Mouse (Mus musculus) heart, adult 8-10 months (tissue): Measurements from ENCODE around the gene Magi2. TPM values are rescaled to one million over a fixed set of nuclear protein-coding genes. Genes with fewer than 3 reads are reported as not detected.
"Not testable (repeated sequence)": the region's sequence is repeated elsewhere in the genome, so short reads cannot be mapped to it uniquely, and the experiment has no call there.

Experiments used
- DNase-seq: peaks from one replicate; pipeline ENCODE4 v3.0.0; 2022; ENCODE audit warnings: low spot score
- total RNA-seq, 4 experiments: library from RNA; stranded (reverse); gene quantifications; 2 replicates each; pipeline ENCODE4 v1.2.4; 2022

Magi2 gene
- 10 to 100 TPM in 1 of 4 experiments, 1 to 10 TPM in 3; 9.1 to 11.6 (median 9.6) TPM for total RNA-seq

DNA sequence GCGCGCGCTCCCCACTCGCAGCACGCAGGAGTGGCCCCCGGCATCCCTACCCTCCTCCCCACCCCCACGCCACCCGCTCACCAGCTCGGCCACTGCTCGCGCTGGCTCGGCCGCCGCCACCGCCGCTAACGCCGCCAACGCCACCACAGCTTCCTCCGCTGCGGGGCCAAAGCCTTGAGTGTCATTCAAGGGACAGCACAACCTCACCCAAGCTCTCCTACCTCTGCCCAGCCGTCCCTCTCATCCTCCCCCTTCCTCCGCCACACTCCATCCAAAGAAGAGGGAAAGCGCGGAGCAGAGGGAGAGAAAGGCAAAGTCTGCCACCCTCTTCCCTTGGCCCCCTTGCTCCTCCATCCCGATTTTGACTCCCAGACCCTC is at the start of gene Magi2:
Magi2 (plus strand) TSS at position 171 of the 378 bp plus-strand sequence.
- peak; percentile 26 for DNase-seq

DNA sequence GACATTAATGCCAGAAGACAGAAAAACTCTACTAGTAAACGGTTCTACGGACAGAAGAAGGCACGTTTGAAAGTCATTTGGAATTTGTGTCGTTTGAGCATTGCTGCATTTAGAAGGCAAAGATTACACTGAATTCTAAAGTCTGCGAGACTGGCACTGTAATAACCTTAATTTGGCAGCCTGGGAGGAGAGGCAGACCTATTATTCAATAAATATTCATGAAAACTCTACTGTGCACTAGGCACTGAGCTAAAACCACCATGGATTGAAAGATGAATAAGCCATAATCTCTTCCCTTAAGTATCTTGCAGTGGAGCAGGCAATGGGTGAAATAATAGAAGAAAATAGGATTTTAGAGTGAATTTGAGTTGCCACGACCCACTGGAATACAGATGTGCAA is 48.2 kb upstream of the Magi2 start:
- no peak for DNase-seq

DNA sequence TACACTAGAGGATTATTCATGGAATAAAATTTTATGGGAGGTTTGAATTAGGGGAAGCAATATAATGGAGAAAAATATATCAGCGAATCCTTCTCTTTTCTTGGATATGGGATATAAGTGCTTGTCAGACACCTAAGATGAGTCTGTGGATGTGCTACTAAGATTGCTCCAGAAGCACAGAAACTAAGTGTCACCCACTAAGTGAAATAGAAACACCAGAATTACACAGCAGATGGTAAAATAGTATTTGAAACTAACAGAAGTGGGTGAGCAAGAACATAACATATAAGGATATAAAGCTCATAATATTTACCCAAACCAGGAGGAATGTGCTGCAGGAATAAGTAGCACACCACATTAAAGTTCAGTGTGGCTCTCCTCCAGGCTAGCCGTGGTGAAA is 40.7 kb upstream of the Magi2 start:
- no peak for DNase-seq

DNA sequence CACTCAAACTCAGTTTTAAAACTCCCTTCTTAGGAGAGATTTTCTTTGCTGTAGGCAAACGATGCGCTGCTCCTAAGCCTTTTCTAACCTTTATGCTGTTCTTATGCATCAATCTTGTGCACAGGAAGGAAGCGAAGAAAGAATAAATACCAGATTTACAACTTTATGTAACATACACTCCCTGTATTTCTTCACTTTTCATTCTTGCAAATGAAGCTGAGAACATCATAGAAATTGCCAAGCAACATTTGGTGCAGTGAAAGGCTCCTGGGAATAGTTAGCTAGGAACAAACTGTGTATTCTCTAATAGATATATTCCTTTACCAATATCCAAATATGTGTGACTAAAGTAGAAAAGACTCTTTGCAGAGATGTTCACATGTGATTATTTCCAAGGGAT is 15.2 kb upstream of the Magi2 start:
- DNase-seq: no peak

DNA sequence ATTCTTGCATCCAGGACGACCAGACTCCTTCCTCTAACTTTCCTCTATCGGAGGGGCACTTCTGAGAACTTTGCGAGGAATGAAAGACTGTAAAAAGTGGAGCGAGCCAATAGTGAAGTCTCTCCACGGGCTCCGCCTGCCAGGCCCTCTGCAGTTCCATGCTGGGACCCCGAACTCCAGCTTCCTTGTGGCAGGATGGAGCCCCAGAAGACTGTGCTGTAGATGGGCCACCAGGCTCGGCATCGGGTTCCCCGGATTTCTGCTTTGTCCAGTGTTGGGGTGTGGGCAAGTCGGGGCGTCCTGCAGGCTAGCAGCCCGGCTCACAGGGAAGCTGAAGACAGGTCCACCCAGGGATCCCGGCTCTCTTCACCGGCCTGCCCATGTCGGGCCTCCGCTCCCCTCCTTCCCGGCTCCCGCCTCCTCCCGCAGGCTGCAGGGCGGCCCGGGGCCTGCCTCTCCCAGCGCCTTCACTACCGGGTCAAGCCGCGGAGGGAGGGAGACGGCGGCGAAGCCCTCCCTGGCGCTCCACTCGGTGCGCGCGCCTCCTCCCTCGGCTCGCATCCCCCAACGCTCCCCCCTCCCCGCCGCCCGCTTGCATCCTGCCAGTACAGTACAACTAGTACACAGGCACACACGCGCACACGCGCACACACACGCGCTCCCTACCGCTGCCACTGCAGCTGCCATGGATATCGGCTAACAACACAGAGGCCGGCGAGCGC is 531 bp upstream of the Magi2 start:
- peak; percentile 64 for DNase-seq

DNA sequence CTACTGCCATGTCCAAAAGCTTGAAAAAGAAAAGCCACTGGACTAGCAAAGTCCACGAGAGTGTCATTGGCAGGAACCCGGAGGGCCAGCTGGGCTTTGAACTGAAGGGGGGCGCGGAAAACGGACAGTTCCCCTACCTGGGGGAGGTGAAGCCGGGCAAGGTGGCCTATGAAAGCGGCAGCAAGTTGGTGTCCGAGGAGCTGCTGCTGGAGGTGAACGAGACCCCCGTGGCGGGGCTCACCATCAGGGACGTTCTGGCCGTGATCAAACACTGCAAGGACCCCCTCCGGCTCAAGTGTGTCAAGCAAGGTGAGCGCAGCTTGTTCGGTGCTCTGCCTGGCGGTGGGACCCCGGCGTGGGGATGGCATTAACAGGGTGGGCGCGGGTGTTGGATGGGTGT is 445 bp downstream of the Magi2 start:
- no peak for DNase-seq

DNA sequence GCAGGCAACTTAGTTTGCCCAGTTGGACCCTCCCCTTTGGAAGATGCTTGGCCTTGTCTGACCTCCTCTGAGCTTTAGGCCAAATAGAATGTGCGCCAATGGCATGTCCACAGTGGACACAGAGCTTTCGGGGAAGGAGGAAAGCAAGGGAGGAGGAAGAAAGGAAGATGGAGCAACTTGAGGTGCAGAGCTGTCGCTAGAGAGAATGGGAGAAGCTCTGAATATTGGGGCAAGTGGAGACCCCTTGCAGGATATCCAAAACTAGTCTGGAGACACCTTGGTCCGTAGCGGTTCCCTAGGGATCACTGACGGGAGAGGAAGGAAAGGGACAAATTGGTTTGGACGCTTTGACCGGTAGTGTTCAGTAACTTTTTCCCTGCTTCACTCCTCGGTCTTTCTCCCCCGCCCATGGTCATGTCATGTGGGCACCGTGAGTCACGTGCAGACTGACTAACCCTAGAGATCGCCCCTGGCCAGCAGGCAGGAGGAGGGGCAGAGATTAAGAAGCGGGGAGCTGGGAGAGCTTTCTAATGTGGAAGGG is 1.0 kb downstream of the Magi2 start:
- peak; percentile 64 for DNase-seq

DNA sequence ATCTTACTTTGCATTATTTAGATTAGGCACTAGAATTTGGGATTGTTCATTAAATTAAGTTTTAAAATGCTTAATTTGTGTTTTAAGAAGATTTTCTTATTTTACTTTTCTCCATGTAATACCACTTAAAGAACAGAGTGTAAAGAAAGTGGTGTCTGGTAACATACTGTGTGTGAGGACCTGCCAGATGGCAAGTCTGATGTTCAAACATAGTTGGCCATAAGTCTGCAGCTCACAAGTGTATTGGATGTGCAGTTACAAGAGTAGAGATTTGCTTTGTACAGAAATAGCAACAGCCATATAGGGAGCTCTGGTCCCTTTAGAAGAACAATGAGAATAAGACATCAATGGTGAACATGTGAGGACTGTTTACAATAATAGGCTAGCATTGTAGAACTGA is 15.0 kb downstream of the Magi2 start:
- no peak for DNase-seq

DNA sequence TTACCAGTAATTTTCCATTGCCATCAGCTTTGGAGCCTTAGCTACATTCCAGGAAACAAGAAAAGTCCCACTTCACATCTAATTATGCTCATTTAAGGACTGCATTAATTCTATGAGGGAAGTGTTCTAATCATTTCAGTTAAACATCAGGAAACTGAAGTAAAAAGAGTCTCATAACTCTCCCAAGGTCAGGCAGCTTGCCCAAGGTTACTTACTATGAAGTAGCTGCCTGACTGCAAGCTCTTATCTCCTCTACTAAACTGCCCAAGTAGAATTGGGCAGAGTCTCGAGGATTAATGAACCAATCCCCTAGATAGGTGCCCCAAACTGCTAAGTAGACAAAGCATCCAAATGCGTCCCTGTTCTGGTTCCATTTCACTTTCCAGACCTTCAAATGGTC is 19.6 kb downstream of the Magi2 start:
- no peak for DNase-seq

DNA sequence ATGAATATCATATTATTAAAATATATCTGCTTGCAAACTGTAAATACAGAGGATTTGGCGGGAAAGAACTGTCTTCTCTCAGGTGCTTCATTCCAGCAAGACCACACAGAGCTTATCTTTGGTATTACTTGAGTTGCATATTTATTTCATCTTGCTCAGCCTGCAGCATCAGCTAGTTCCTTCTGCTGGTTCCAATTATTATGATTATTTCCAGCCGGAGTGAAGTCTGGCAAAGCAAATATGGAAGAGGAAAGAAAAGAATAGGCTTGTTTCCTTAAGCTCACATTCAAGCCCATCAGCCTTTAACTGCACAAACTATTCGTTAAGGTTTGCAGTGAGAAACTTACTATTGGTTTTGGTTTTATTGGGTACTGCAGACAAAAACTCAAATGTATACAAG is 20.4 kb downstream of the Magi2 start:
- DNase-seq: no peak

DNA sequence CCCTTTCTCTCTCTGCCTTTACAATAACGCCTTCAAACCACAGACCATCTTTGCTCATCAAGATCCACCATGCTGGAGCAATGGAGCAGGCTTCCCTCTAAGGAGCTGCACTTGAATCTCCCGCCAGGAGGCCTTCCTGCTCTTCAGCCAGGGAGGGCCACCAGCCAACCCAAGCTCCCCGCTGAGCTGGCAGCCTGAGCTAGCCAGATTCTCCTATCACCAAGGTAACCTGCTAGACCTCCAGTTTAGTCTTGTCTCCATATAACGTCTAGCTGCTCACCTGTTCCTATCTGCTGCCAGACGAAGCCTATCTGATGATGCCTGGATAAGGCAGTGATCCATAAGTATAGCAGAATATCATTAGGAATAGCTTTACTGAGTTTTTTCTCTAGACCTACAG is 36.0 kb downstream of the Magi2 start:
- DNase-seq: no peak

DNA sequence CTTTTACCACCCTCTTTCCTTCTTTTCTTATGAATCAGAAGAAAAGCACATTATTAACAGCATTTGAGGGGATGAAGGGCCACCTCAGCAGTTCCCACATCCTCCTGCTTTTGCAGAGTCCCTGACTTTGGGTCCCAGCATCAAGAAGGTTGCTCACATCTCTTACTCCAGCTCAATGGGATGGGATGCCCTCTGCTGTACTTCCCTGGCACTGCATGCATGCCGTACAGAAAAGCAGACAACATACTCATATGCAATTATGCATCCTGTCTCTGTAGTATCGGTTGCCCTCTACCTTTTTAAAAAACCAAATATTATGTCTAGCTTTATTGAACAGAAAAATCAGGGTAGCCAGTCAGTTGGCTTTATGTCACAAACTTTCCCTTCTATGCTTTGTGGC is 37.8 kb downstream of the Magi2 start:
- no peak for DNase-seq

DNA sequence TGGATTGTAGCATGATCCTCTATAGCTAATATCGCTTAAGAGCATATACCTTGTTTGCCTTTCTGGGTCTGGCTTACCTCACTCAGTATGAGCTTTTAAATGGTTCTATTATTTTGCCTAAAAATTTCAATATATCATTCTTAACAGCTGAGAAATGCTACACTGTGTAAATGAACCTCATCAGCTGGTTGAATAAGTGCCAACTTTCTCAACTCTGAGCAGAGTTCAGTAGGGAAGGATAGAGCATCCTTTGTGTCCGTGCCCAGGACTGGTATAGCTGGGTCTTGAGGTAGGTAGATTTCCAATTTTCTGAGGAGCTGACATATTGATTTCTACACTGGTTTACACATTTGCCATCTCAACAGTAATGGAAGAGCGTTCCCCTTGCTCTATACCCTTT is 65.7 kb downstream of the Magi2 start:
- no peak for DNase-seq

DNA sequence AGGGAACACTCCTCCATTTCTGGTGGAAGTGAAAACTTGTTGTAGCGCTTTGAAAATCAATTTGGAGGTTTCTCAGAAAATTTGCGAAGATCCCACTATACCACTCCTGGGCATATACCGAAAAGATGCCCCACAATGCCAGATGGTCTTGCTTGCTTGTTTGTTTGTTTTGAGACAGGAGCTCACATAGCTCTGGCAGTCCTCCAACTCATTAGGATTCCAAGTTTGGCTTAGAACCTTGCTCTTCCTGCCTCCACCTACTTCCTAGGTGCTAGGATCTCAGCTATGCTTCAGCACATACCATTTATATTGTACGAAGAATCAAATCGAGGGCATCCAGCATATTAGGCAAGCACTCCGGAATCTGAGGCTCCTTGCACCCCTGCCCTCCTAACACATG is 79.8 kb downstream of the Magi2 start:
- DNase-seq: no peak

DNA sequence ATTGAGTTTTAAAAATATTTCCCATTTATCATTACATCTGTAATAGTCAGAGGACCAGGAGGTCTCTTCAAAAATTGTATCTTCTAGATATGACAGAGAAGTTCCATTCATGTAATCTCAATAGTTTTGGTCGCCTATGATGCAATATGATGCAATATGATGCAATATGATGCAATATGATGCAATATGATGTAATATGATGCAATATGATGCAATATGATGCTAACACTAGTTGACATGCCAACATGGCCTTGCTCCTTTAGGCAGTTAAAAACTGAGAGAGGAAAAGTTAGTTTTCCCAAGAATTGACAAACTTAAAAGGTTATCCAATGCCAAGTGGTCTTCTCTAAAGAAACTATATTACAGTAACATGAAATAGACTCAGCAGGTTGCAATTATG is 83.0 kb downstream of the Magi2 start:
- no peak for DNase-seq

DNA sequence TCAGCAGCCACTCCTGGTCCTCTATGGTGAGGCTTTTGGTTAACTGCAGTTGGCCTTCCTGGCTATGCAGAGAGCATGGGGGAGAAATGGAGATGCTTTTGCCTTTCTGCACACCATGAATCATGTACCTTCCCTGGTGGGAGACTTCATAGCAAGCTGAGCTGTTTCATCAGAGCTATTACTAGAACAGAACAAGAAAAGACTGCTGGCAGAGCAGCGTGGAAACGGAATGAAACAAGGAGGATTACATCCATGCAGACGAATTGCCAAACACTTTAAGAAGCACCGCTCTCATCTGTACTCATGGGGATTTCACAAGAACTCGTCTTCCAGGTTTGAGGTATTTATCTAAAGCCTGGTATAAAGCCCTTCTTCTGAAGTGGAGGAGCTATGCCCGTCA is 95.7 kb downstream of the Magi2 start:
- no peak for DNase-seq

DNA sequence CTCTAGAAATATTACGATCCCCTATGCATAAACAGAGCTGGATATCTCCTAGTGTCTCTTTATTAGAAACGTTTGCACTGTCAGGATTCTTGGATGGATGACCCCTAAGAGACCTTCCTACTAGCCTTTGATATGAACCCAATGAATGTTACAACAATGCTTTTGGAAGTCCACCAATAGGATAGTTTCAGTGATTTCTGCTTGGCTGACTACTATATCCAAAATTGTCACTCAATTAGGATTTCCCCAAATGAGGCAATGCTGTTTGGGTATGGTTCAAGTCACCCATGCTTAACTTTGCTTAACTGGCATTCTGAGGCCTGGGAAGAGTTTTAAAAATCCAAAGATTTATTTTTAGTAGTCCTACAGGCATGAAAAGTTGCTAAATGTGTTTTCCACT is 110.7 kb downstream of the Magi2 start:
- no peak for DNase-seq

DNA sequence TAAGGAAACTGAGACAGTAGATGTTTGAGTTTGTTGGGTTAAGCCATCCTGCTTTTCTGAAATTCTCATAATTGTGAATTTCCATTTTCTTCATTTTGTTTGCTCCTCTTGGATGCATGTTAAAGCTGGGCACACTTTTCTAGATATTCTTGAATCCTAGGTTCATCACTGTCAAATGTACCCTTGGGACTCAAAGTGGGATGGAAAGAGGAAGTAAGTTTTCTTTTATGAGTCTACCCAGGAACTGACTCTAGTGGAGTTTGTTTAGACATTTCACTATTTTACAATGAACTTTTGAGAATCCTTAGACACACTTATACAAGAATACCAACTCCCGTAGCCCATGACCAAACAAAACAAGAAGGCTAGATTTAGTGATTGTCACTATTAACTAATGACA is 141.3 kb downstream of the Magi2 start:
- DNase-seq: no peak

DNA sequence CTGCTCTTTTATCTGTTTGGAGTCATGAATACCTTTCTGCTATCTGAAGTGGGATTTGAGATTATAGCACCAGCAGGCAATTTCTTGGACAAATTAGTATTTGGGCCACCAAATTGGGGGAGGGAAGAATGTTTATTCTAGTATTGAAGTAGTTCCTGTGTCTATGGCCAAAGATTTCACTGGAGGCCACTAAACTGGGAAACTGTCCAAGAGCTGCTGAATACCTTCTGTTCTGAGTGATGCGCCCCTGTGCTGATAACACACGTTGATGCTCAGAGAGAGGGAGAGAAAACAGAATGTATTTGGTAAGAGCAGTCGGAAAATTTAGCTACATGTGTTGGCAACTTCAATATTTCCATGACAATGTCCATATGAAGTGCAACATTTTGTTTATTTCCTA is 169.0 kb downstream of the Magi2 start:
- no peak for DNase-seq

DNA sequence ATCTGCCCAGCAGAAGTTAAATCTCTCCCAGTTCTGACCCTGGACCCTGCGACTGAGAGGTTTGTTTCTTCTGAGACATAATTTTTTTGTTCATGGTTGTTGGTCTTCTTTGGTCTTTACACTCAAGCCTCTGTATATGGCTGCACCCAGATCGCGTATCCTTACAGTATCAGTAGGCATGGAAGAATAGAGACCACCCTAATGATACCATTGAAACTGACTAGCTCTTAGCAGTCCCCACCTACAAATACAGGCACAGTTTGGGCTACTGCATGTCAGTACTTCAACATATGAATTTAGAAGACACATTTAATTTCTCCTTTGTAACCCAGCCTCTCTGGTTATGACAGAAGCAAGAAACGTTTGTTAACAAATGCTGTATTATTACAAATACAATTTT is 173.5 kb downstream of the Magi2 start:
- no peak for DNase-seq

DNA sequence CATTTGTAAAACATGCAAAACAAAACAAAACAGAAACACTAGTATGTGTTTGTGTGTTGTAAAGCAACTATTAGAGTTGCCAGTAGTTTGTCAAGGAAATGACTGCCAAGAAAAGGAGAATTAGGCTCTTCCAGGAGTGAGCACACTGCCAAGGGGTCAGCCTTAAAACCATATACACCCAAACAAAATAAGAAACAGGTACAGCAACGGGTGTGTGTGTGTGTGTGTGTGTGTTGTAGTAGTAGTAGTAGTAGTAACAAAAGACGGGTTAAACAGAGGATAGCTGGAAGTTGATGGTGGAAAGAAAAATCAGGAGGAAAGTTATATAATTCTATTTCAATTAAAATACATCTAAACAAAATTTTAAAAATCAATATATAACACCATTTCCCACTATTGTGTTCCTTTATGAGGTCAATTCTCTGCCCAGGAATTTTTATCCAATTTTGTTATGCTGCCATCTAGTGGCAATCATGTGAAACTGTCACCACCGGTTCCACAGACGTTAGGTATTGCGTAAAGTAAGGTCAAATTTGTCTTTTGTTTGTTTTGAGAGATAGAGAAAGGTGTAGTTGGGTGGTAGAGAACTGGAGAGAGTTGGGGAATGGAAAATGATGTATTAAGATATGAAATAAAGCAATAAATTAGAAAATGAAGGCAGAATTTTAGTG is 174.0 kb downstream of the Magi2 start:
- DNase-seq: peak; percentile 4

DNA sequence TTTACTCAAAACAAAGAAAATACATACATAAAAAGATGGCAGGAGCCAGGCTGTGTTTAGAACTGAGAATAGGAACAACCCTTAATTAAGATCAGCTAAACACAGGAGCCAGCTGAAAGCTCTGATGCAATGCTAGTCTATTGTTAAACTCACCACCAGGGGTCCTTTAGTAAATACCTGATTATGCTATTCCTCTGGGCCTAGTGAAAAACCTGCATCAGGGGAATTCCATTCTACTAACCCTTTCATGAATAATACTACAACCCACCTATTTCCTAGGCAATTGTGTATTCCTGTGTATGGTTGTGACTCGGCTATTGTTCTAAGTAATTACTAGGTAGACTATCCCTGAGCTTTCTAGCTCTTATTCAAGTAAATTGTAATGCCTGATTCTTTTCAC is 177.4 kb downstream of the Magi2 start:
- not testable (repeated sequence) for DNase-seq

DNA sequence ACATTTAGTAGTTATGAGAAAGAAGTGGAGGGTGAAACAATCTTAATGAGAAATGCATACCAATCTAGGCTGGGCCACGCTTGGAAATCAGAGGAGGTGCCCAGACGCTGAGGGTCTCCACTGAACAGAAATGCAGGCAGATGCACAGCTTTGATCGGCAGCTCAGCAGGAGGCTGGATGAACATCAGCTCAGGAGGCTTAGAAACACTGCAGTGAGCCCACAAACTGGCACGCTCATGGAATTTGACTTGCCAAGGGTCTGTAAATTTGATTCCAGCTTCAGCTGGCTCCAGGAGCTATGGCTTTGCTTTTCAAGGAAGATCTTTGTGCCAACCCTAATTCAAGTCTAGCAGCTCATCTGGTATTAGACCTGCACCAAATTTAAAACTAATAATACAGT is 187.7 kb downstream of the Magi2 start:
- no peak for DNase-seq
